Mouse (Mus musculus): ENCODE results near the gene Ptrh1.

DNA sequence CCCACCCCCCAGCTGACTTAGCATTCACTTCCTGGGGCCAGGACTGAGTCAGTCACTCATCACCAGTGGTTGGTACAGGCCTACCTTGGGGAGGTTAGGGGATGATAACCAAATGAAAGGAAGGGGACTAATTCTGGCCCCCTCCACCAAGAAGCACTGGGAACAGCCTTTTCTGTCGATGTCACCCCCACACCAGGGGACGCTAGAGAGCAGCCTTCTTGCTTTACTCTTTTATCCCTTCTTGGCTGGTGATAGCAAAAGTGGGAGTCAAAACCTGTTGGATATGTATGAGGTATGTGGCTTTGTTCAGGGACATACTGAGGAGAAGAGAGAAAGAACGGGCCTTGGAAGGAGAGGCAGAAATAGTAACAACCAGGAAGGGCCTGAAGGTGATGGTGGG is 12.2 kb upstream of the Ptrh1 start:
- no peak for TF ChIP-seq POLR2A (IDR thresholded peaks at IDR 0.05; ENCODE audit: borderline replicate concordance, low read depth, low read length)
- TF ChIP-seq CTCF (IDR thresholded peaks at IDR 0.05; ENCODE audit: low read depth, low read length): no peak; the same call in 1 of the 2 replicates

Data from bone marrow macrophage, adult 2 months (primary cell).